Mouse (Mus musculus) forebrain, embryonic 10.5 days (tissue): ENCODE results near the gene Mreg. TPM values are rescaled to one million over a fixed set of nuclear protein-coding genes. Genes with fewer than 3 reads are reported as not detected.

Experiments used
- DNase-seq: peaks from one replicate; pipeline ENCODE4 v3.0.0-alpha.2; 2017; ENCODE audit warnings: low spot score; ENCODE audit errors: extremely low spot score
- H3K27ac ChIP-seq: fragments of 300-500 bp; sonication (generic); 2 replicates; pipeline ENCODE4 v1.5.1; 2016; ENCODE audit warnings: mild to moderate bottlenecking
- H3K27me3 ChIP-seq: fragments of 300-500 bp; sonication (generic); 2 replicates; pipeline ENCODE4 v1.6.1; 2016; ENCODE audit warnings: mild to moderate bottlenecking; ENCODE audit not compliant: poor library complexity, severe bottlenecking
- H3K36me3 ChIP-seq: fragments of 300-500 bp; sonication (generic); replicated peaks from 2 replicates; pipeline ENCODE4 v1.6.1; 2016; ENCODE audit warnings: mild to moderate bottlenecking, moderate library complexity
- H3K4me1 ChIP-seq: fragments of 300-500 bp; sonication (generic); 2 replicates; pipeline ENCODE4 v1.6.1; 2016
- H3K4me3 ChIP-seq: fragments of 300-500 bp; sonication (generic); 2 replicates; pipeline ENCODE4 v1.5.1; 2016; ENCODE audit warnings: mild to moderate bottlenecking, moderate library complexity
- H3K9me3 ChIP-seq: fragments of 300-500 bp; sonication (generic); 2 replicates; pipeline ENCODE4 v1.6.1; 2016; ENCODE audit warnings: mild to moderate bottlenecking, moderate library complexity
- WGBS: fragments of 180-500 bp; shearing (Covaris S2); methylation state at CpG from one replicate; pipeline ENCODE4 v1.1.7; 2016; 5-methylcytosine and 5-hydroxymethylcytosine counted together
- polyA plus RNA-seq: library from polyadenylated mRNA; unstranded; fragments of >200 nt; fragmentation: Nextera tagmentation; extraction: Ambion mirVana; gene quantifications from 2 replicates; pipeline ENCODE4 v1.2.1, GENCODE M21; 2016

Mreg gene
- polyA plus RNA-seq, 1 experiment from 2014 or later: 4.1 TPM

GRCm38 (mm10) chr1:72220008-72220407 is 7.9 kb upstream of the Mreg start:
- H3K36me3 ChIP-seq: no peaks in the 10 kb centered on the region
- H3K4me1 ChIP-seq: peaks cover 8% of the 10 kb centered on the region
- WGBS: 17% methylated on average over 4 of the region's 4 CpGs
- H3K4me3 ChIP-seq: no peak overlapping the region
- no peaks in the 10 kb centered on the region for H3K9me3 ChIP-seq
- H3K27ac ChIP-seq: no peak overlapping the region
- DNase-seq: no peak
- peaks cover 25% of the 10 kb centered on the region for H3K27me3 ChIP-seq

GRCm38 (mm10) chr1:72219116-72219515 is 7.0 kb upstream of the Mreg start:
- H3K4me3 ChIP-seq: no peak overlapping the region
- H3K27me3 ChIP-seq: peaks cover 22% of the 10 kb centered on the region
- H3K36me3 ChIP-seq: no peaks in the 10 kb centered on the region
- H3K4me1 ChIP-seq: peaks cover 7% of the 10 kb centered on the region; the same call in 1 of the 2 replicates
- DNase-seq: no peak
- no peaks in the 10 kb centered on the region for H3K9me3 ChIP-seq
- H3K27ac ChIP-seq: no peak overlapping the region
- WGBS: 32% methylated on average over 2 of the region's 2 CpGs

DNA sequence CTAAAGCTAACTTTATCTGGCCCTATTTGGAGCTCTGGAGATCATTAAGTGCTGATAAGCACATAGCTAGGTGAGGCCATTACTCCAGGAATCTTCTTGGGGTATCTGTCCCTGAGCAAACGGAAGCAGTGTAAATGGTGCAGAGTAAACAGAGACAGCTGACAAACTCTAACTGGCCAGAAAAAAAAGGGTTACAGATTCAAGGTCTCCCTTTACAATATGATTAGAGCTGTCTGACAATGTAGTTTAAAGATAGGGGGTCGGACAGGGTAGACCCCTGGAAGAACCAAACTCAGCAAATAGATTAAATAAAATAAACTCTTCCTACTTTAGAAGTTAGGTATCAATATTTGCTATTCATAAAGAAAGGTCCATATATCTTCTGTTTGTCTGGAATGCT is 6.5 kb upstream of the Mreg start:
- 82% methylated on average over 2 of the region's 2 CpGs for whole genome bisulfite sequencing
- Histone ChIP-seq H3K27ac (no peak overlapping the region), H3K27me3 (peaks cover 22% of the 10 kb centered on the region), H3K9me3 (no peaks in the 10 kb centered on the region), H3K4me1 (peaks cover 7% of the 10 kb centered on the region; the same call in 1 of the 2 replicates), H3K4me3 (no peak overlapping the region), H3K36me3 (no peaks in the 10 kb centered on the region)
- DNase-seq: no peak

- no peaks in the 10 kb centered on the region for H3K9me3 ChIP-seq
- 85% methylated on average over 7 of the region's 7 CpGs for WGBS
- H3K36me3 ChIP-seq: no peaks in the 10 kb centered on the region
- peaks cover 20% of the 10 kb centered on the region for H3K27me3 ChIP-seq
- H3K27ac ChIP-seq: no peak overlapping the region
- no peak for DNase-seq
- H3K4me3 ChIP-seq: no peak overlapping the region
- peaks cover 18% of the 10 kb centered on the region for H3K4me1 ChIP-seq
Measured at GRCm38 (mm10) chr1:72216761-72217160, 4.7 kb upstream of the Mreg start.

DNA sequence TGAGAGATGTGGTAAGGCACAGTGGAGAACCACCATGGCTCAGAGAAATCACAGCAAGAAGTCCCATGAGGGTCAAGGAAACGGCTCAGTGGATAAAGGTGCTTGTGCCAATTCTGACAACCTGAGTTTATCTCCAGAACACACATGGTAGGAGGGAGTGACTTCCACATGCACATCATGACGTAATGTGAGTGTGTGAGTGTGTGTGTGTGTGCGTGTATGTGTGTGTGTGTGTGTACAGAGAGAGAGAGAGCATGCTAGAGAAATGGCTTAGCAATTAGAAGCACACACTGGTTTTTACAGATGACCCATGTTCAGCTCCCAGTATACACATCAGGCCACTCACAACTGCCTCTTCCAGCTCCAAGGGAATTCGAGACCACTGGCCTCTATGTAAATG is 3.1 kb upstream of the Mreg start:
- Histone ChIP-seq H3K27me3 (peaks cover 30% of the 10 kb centered on the region), H3K27ac (no peak overlapping the region), H3K4me3 (no peak overlapping the region), H3K9me3 (no peaks in the 10 kb centered on the region), H3K4me1 (peaks cover 31% of the 10 kb centered on the region), H3K36me3 (no peaks in the 10 kb centered on the region)
- 89% methylated on average over 4 of the region's 4 CpGs for WGBS
- no peak for DNase-seq

DNA sequence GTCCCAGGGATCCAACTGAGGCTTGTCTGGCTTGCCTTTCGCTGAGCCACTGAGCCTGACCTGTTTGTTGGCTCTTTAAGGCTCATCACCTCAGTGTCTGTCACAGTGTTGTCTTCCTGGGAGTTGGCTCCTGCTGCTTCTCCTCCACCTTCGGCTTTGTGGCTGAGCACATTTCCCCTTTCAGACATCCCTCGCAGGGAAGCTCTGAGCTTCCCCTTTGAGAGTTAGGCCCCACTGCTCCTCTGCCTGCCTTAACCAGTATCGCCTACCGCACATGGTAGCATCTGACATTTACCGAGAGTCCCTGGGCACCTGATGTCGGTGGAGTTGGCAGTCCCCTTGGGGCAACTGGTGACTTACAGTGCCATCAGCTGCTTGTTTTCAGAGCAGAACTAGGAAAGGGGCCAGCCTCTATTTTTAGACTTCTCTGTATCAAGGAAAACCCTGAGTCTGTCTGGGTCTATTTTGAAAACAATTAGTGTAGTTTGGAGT is 2.4 kb upstream of the Mreg start:
- H3K27me3 ChIP-seq: peaks cover 32% of the 10 kb centered on the region
- H3K9me3 ChIP-seq: no peaks in the 10 kb centered on the region
- no peak for DNase-seq
- H3K36me3 ChIP-seq: no peaks in the 10 kb centered on the region
- WGBS: 66% methylated on average over 7 of the region's 7 CpGs
- no peak overlapping the region for H3K4me3 ChIP-seq
- peaks cover 25% of the 10 kb centered on the region for H3K4me1 ChIP-seq
- H3K27ac ChIP-seq: no peak overlapping the region

DNA sequence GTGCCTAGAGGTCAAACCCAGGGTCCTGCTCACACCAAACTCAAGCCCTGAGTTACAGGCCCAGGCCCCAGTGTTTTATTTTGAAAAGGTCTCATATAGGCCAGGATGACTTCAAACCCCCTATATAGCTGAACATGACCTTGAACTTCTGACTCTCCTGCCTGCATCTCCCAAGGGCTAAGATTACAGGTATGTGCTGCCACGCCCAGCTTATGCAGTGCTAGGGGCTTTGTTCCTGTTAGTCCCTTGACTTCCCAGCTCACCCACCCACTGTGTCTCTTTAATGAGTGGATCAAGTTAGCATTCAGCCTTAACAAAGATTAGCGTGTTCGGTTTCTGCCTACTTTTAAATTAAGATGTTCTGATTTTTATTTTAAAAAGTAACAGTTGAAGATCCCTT is 1.8 kb upstream of the Mreg start:
- Histone ChIP-seq H3K27ac (no peak overlapping the region), H3K36me3 (no peaks in the 10 kb centered on the region), H3K4me1 (peaks cover 25% of the 10 kb centered on the region), H3K27me3 (peaks cover 32% of the 10 kb centered on the region), H3K4me3 (no peak overlapping the region), H3K9me3 (no peaks in the 10 kb centered on the region)
- WGBS: 89% methylated on average over 3 of the region's 3 CpGs
- no peak for DNase-seq

DNA sequence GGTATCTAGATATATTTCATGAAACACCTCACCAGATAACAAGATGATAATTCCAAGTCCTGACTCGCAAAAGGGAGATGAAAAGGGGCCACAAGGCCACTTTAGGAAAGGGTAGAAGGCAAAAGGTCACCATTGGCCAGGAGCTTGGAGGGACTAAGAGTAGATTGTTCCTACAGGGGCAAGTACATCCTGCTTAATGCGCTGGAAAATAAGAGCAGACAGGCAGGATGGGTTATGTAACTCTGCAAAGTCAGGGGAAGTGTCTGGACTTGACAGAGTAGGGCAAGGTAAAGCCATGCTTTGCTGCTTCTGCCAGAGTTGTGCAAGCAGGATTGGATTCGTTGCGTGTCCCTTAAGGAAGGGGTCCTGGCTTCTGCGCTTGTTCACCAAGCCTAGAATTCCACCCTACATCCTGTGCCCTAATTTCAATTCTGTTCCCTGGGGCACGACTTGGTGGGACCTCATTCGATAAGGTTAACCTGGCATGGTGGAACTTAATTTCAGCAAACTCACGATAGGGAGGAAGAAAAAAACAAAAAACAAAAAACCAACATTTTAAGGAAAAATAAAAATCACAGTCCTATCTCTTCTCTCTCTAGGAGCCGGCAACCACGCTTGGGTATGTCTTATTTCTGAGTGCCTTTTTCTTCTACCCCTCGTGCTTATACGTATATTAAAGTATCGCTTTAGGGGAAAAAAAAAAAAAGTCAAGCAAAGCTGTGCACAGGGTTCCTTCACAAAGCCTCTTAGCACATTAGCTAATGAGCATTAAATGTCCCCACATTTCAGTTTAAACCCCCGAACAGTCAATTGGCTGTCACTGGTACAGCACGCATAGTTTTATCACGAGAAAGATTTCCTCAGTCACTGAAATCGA is 1.1 kb downstream of the Mreg start:
- Histone ChIP-seq H3K4me3 (peak overlapping the region; percentile 79), H3K27ac (no peak overlapping the region), H3K9me3 (no peaks in the 10 kb centered on the region), H3K4me1 (peaks cover 25% of the 10 kb centered on the region), H3K27me3 (peaks cover 32% of the 10 kb centered on the region), H3K36me3 (no peaks in the 10 kb centered on the region)
- WGBS: 24% methylated on average over 17 of the region's 17 CpGs
- DNase-seq: no peak

DNA sequence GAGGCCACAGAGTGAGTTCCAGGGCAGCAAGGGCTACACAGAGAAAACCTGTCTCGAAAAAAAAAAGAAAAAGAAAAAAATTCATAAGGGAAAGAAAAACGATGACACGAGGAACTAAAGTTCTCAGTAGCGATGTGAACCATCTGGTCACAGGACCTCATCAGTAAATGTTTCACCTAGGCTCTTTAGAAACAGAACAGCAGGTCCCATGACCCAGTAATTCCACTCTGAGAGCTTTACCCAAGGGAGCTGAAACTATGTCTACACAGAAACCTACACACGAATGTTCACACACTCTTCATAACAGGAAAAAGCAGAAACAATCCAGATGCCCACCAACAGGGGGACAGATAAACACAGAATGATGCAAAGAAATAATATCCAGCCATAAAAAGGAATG is 4.0 kb downstream of the Mreg start:
- H3K4me1 ChIP-seq: peaks cover 25% of the 10 kb centered on the region
- 92% methylated on average over 5 of the region's 5 CpGs for WGBS
- no peak overlapping the region for H3K27ac ChIP-seq
- no peaks in the 10 kb centered on the region for H3K36me3 ChIP-seq
- H3K9me3 ChIP-seq: no peaks in the 10 kb centered on the region
- H3K27me3 ChIP-seq: peaks cover 19% of the 10 kb centered on the region
- H3K4me3 ChIP-seq: no peak overlapping the region
- no peak for DNase-seq

DNA sequence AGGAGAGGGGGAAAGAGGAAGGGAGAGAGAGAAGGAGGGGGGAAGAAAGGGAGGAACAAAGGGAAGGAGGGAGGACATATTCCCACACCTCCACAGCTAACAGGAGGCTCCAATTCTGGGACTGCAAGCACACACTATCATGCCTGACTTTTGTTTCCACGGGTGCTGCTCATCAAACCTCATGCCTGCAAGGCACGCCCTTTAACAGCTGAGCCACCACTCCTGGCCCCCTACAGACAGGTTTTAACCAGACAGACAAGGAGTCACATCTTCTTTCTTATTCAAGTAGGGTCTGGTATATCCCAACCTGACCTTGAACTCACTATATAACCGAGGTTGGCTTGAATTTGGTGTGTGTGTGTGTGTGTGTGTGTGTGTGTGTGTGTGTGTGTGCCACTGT is 7.0 kb downstream of the Mreg start:
- 78% methylated on average over 3 of the region's 3 CpGs for WGBS
- no peak for DNase-seq
- no peaks in the 10 kb centered on the region for H3K36me3 ChIP-seq
- no peaks in the 10 kb centered on the region for H3K9me3 ChIP-seq
- H3K4me3 ChIP-seq: no peak overlapping the region
- H3K27ac ChIP-seq: no peak overlapping the region
- H3K27me3 ChIP-seq: peaks cover 2% of the 10 kb centered on the region; the same call in 1 of the 2 replicates
- H3K4me1 ChIP-seq: no peaks in the 10 kb centered on the region

- Histone ChIP-seq H3K4me1 (peaks cover 3% of the 10 kb centered on the region), H3K27me3 (no peaks in the 10 kb centered on the region), H3K9me3 (no peaks in the 10 kb centered on the region), H3K4me3 (no peak overlapping the region), H3K27ac (no peak overlapping the region), H3K36me3 (no peaks in the 10 kb centered on the region)
- no peak for DNase-seq
- WGBS: 89% methylated on average over 9 of the region's 9 CpGs
Measured at GRCm38 (mm10) chr1:72203204-72203603, 8.9 kb downstream of the Mreg start.

- Histone ChIP-seq H3K27ac (no peak overlapping the region), H3K36me3 (no peaks in the 10 kb centered on the region), H3K4me3 (no peak overlapping the region), H3K9me3 (no peaks in the 10 kb centered on the region), H3K27me3 (no peaks in the 10 kb centered on the region), H3K4me1 (peaks cover 8% of the 10 kb centered on the region)
- no peak for DNase-seq
- WGBS: 93% methylated on average over 7 of the region's 7 CpGs
Measured at GRCm38 (mm10) chr1:72202705-72203104, 9.4 kb downstream of the Mreg start.

DNA sequence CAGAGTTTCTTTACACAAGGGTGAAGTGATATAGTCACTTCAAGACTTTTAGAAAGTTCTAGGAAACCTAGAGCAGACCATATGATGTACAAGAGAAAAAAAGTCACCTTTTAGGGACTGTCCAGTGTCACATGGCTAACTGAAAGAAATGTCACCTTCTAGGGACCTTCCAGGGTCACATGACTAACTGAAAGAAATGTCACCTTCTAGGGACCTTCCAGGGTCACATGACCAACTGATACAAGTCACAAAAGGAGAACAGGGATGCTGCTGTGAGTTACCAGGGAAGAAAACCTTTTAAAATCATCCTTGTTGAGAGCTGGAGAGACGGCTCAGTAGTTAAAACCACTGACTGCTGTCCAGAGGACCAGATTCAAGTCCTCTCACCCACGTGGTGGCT is 10.0 kb downstream of the Mreg start:
- Histone ChIP-seq H3K4me1 (peaks cover 10% of the 10 kb centered on the region), H3K9me3 (no peaks in the 10 kb centered on the region), H3K27me3 (no peaks in the 10 kb centered on the region), H3K27ac (no peak overlapping the region), H3K4me3 (no peak overlapping the region), H3K36me3 (no peaks in the 10 kb centered on the region)
- DNase-seq: no peak
- 77% methylated on average over 2 of the region's 2 CpGs for WGBS
